Mouse (Mus musculus) heart, postnatal 0 days (tissue): ENCODE data around the gene Chmp2b. TPM values are rescaled to one million over a fixed set of nuclear protein-coding genes. Genes with fewer than 3 reads are reported as not detected.
A peak's percentile ranks its signal among the peaks of the same experiment; 100 is the strongest.

Source experiments
- ATAC-seq: fragments of 200-750 bp; cut with Nextera tagmentation; 2 replicates; pipeline ENCODE4 v1.8.0; 2017; ENCODE audit warnings: low read depth, moderate number of reproducible peaks, moderate library complexity; ENCODE audit not compliant: insufficient read depth
- DNase-seq: peaks from one replicate; pipeline ENCODE4 v3.0.0-alpha.2; 2016; ENCODE audit warnings: low spot score
- H3K27ac ChIP-seq: fragments of 300-500 bp; sonication (generic); 2 replicates; pipeline ENCODE4 v1.5.1; 2014; ENCODE audit warnings: low read depth, mild to moderate bottlenecking
- H3K27me3 ChIP-seq: fragments of 300-500 bp; sonication (generic); 2 replicates; pipeline ENCODE4 v1.6.1; 2014; ENCODE audit warnings: low read length, mixed read lengths; ENCODE audit not compliant: control insufficient read depth, insufficient read depth
- H3K36me3 ChIP-seq: fragments of 300-500 bp; sonication (generic); replicated peaks from 2 replicates; pipeline ENCODE4 v1.6.1; 2014; ENCODE audit warnings: low read length, mixed read lengths; ENCODE audit not compliant: control insufficient read depth, insufficient read depth
- H3K4me1 ChIP-seq: fragments of 300-500 bp; sonication (generic); 2 replicates; pipeline ENCODE4 v1.6.1; 2014; ENCODE audit warnings: antibody characterized with exemption; ENCODE audit not compliant: control insufficient read depth, insufficient read depth
- H3K4me2 ChIP-seq: fragments of 300-500 bp; sonication (generic); 2 replicates; pipeline ENCODE4 v1.6.1; 2014; ENCODE audit warnings: low read depth, mild to moderate bottlenecking, low read length, moderate library complexity
- H3K4me3 ChIP-seq: fragments of 300-500 bp; sonication (generic); 2 replicates; pipeline ENCODE4 v1.5.1; 2014; ENCODE audit warnings: low read depth, low read length
- H3K9ac ChIP-seq: fragments of 300-500 bp; sonication (generic); replicated peaks from 2 replicates; pipeline ENCODE4 v1.6.1; 2014; ENCODE audit warnings: low read depth, low read length, mixed read lengths
- H3K9me3 ChIP-seq: fragments of 300-500 bp; sonication (generic); replicated peaks from 2 replicates; pipeline ENCODE4 v1.6.1; 2016; ENCODE audit warnings: low read length; ENCODE audit not compliant: control insufficient read depth
- CTCF ChIP-seq: IDR thresholded peaks from 2 replicates; pipeline ENCODE4 v1.5.1; 2016; ENCODE audit warnings: antibody characterized with exemption, control low read depth, low read depth
- EP300 ChIP-seq: IDR thresholded peaks from 2 replicates; pipeline ENCODE4 v1.6.1; 2016; ENCODE audit warnings: antibody characterized with exemption, low read depth
- WGBS: fragments of 180-500 bp; shearing (Covaris S2); extraction: QIAGEN DNeasy Blood & Tissue Kit; methylation state at CpG from one replicate; pipeline ENCODE4 v1.1.7; 2014; 5-methylcytosine and 5-hydroxymethylcytosine counted together
- polyA plus RNA-seq: library from polyadenylated mRNA; unstranded; fragments of >200 nt; fragmentation: Nextera tagmentation; extraction: Ambion mirVana; gene quantifications from 2 replicates; pipeline ENCODE4 v1.2.1, GENCODE M21; 2015
- total RNA-seq: library from RNA; depleted of rRNA; stranded (reverse); fragments of >200 nt; gene quantifications from 2 replicates; pipeline ENCODE4 v1.2.3, GENCODE M21; 2014; ENCODE audit warnings: low replicate concordance; rRNA removed

Chmp2b gene
- total RNA-seq (7.8 and 16.2 TPM in 2 replicates), polyA plus RNA-seq (58.3 and 58.5 TPM in 2 replicates)

DNA sequence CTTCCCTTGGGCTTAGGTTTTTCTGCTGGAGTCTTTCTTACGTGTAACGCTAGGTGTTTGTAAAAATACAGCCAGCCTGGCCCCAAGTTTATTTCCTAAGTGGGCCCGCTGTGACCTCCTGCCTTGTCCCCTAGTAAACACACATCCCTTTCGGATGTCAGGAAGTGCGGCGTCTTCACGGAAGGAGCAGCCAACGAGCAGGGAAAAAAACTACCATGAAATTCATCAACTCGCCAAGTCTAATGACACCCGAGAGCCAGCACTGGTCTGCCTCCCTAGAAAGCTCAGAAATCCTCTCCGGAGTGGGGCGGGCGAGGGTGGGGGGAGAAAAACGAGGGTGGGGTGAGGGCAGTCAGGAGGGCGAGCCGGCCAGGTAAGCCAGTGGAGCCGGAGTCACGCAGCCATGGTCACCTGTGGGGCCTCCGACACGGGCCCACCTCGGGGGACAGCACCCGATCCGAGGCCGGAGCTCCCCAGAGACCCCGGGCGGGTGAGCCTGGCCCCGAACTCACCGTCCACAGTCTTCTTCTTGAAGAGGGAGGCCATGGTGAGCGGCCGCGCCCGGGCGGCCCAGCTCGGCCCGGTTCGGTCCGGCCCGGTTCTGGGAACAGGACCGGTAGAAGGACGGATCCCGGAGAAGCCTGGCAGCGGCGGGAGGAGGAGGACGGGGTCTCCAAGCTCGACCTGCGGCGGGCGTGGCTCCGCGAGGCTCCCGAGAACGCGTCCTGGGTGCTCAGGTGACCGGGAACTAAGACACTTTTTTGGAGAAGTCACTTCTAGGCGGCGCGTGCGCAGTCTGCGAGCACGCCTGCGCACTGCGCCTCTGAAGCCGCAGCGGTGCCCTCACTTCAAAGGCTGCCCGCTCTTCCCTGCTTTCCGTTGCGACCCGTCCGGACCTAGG lies at the start of gene Chmp2b:
TSS of gene Chmp2b (minus strand) at position 764 of the 901 bp plus-strand sequence.
- under 1% methylated on average over 69 of the region's 69 CpGs for WGBS
- peak; percentile 94 for ATAC-seq
- H3K36me3 ChIP-seq: no peaks in the 10 kb centered on the region

DNA sequence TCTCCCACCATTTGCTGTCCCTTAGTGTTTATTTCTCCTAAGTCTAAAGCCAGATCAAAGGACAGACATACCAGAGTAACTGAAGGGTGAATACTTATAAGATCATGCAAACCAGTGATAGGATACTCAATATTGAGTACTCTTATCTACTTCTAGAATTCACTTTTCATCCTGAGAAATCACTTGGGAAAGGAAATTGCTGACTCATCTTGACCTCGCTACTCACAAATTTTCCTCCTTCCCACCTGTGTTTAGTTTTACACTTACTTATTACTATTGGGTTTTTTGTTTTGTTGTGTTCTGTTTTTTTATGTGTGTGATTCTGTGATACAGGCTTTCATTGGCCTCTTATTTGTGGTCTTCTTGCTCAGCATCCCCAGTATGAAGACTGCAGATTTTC lies 49.2 kb upstream of the Chmp2b start:
- TF ChIP-seq CTCF: no peak
- no peak for TF ChIP-seq EP300
- Histone ChIP-seq H3K36me3 (no peaks in the 10 kb centered on the region), H3K9me3 (no peaks in the 10 kb centered on the region), H3K27me3 (no peaks in the 10 kb centered on the region), H3K4me2 (no peak overlapping the region), H3K27ac (no peak overlapping the region), H3K9ac (no peak overlapping the region), H3K4me3 (no peak overlapping the region), H3K4me1 (no peaks in the 10 kb centered on the region)
- DNase-seq: no peak
- ATAC-seq: no peak
- 73% methylated on average over 1 of the region's 1 CpGs for WGBS

More for the DNA sequence above, at the start of gene Chmp2b:
- peak within 1 kb of the TSS; percentile 92 for H3K4me3 ChIP-seq
- no peaks in the 10 kb centered on the region for H3K27me3 ChIP-seq
- peak within 1 kb of the TSS; percentile 15; the same call in 1 of the 2 replicates for H3K27ac ChIP-seq
- no peaks in the 10 kb centered on the region; the same call in 1 of the 2 replicates for H3K9me3 ChIP-seq
- DNase-seq: peak; percentile 92
- peaks cover 7% of the 10 kb centered on the region; the same call in 1 of the 2 replicates for H3K4me1 ChIP-seq
- no peak for TF ChIP-seq CTCF
- TF ChIP-seq EP300: no peak
- H3K4me2 ChIP-seq: peak within 1 kb of the TSS; percentile 92
- peak within 1 kb of the TSS; percentile 94 for H3K9ac ChIP-seq

DNA sequence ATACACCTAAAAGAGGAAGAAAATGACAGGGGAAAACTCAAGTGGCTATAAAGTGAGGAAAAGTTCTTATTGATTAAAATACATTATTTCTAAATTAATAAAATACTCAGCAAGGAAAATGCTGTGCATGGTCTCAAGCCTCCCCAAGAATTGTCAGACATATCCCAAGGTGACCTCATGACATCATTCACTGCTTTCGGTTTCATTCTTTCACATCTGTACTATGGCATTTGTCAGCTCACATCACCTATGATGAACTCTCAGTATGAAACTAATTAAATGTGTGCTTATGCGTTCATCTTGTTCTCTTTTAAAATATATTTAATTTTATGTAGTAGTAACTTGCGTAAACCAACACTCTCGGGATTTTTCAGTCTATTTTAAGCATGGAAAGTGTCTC lies 38.3 kb upstream of the Chmp2b start:
- no peak for DNase-seq
- Histone ChIP-seq H3K27me3 (no peaks in the 10 kb centered on the region), H3K9me3 (no peaks in the 10 kb centered on the region), H3K4me1 (no peaks in the 10 kb centered on the region), H3K9ac (no peak overlapping the region), H3K4me2 (no peak overlapping the region), H3K36me3 (no peaks in the 10 kb centered on the region), H3K27ac (no peak overlapping the region), H3K4me3 (no peak overlapping the region)
- TF ChIP-seq CTCF: no peak
- no peak for TF ChIP-seq EP300
- no peak for ATAC-seq
- 74% methylated on average over 4 of the region's 4 CpGs for WGBS

DNA sequence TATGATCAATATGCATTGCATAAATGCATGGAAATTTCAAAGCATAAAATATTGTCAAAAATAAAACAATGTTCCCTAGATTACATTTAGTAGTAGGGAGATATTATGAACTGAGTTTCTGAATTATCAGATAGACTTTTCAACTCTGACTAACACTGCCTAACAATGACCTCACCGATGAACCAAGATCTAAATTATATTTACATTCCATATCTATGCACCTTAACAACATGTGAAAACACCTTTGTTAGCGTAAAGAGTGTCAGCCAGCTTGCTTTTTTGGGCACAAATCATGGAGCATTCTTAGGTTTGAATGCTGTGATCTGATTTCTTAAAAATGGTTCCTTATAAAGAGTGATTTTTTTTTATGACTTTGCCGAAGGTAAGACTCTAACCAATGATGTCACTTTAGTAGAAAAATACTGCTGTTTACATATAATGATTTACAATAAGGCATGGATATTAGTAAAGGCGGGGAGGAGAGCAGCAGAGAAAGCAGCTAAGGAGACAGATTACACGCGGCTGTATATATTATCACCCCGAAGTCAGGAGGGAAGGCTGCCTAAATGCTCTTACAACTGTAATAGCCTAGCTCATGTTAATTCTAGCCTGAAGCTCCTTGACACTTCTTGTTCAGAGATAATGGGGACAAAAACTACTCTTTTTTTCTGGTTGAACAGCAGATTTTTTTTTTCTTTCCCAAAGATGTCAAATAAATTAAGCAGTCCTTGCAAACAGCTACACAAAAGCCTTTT lies 23.8 kb upstream of the Chmp2b start:
- no peaks in the 10 kb centered on the region for H3K27me3 ChIP-seq
- no peak for TF ChIP-seq CTCF
- no peak for TF ChIP-seq EP300
- H3K4me2 ChIP-seq: no peak overlapping the region
- H3K27ac ChIP-seq: no peak overlapping the region
- H3K9me3 ChIP-seq: no peaks in the 10 kb centered on the region
- WGBS: 74% methylated on average over 7 of the region's 7 CpGs
- no peak overlapping the region for H3K9ac ChIP-seq
- no peaks in the 10 kb centered on the region for H3K4me1 ChIP-seq
- ATAC-seq (no peak), DNase-seq (no peak)
- no peak overlapping the region for H3K4me3 ChIP-seq
- H3K36me3 ChIP-seq: no peaks in the 10 kb centered on the region

DNA sequence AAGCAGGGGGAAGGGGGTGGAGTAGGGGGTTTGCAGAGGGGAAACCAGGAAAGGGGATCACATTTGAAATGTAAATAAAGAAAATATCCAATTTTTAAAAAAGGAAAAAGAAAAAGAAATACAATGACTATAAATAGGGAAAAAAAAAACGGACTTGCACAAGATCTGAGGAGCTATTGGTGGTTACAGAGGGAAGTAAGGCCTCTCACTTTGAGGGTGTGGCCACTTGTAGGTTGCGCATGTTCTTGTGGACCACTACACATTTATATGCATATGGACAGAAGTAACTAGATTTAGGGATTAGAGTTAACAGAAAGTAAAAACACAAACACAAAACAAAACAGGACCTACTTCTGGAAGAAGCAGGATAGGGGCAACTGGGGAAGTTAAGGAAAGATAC lies 23.2 kb upstream of the Chmp2b start:
- no peaks in the 10 kb centered on the region for H3K4me1 ChIP-seq
- H3K4me3 ChIP-seq: no peak overlapping the region
- 76% methylated on average over 2 of the region's 2 CpGs for WGBS
- H3K4me2 ChIP-seq: no peak overlapping the region
- H3K27ac ChIP-seq: no peak overlapping the region
- H3K9ac ChIP-seq: no peak overlapping the region
- DNase-seq: no peak
- H3K9me3 ChIP-seq: no peaks in the 10 kb centered on the region
- ATAC-seq: no peak
- H3K27me3 ChIP-seq: no peaks in the 10 kb centered on the region
- TF ChIP-seq CTCF (no peak), EP300 (no peak)
- H3K36me3 ChIP-seq: no peaks in the 10 kb centered on the region
